Mouse (Mus musculus): ENCODE data around the gene Rab3gap2.

The Rab3gap2 gene

GRCm38 (mm10) chr1:185227766-185228165 lies 23.8 kb downstream of the Rab3gap2 start:
- DNase-seq (ENCODE audit: low spot score) = no peak

DNA sequence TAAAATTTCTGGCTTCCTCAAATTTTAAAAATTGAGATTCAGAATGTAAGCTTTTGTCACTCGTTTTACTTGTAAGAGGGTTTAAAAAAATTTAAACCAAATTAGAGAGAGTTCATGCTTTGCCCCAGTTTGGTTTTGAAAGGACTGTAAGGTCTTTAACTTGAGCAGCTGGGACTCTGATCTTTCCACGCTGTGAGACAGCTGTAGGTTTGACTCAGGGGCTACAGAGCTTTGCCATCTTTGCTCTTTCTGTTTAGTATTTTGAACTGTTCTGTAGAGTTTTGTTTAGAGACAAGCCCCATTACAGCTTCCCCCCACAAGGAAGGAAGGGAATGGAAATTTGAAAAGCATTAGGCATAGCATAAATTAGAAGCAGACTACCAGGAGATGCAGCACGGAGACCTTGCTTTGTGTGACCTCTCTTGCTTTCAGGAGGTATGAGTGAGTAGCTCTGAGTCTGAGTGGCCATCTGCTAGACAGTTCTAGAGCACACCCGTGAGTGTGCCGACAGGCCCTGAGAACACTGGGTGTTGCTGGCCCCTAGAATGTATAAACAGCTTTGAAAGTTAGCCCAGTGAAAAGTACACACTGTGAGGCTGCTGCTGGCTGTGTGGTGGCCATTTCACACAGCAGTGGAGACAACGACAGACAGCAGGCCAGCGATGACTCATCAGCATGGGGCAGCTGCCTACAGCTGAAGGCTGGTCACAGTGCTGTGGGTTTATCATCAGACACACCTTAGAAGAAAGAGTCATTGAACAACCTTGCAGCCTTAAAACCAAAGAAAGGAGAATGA lies 25.7 kb downstream of the Rab3gap2 start:
- peak; percentile 14 for DNase-seq (ENCODE audit: low spot score)

DNA sequence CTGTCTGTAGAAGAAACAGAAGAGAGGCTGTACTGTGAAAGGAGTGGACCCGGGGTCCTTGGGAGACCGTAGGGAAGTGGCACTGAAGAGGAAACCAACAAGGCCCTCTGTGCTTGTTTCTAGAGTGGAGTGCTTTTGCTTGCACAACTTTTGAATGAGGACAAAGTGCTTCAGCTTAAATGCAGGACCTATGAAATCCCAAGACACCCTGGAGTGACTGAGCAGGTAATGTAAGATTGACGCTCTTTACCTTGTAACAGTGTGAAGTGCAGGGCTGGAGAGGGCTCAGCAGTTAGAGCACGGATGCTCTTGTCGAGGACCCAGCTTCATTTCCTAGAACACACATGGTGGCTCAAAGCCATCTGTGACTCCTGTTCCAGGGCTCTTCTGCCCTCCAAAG lies 31.9 kb downstream of the Rab3gap2 start:
- no peak for DNase-seq (ENCODE audit: low spot score)

GRCm38 (mm10) chr1:185236530-185236929 lies 32.6 kb downstream of the Rab3gap2 start:
- no peak for DNase-seq (ENCODE audit: low spot score)

- DNase-seq (ENCODE audit: low spot score) = no peak
Measured at GRCm38 (mm10) chr1:185243013-185243412, 39.1 kb downstream of the Rab3gap2 start.

DNA sequence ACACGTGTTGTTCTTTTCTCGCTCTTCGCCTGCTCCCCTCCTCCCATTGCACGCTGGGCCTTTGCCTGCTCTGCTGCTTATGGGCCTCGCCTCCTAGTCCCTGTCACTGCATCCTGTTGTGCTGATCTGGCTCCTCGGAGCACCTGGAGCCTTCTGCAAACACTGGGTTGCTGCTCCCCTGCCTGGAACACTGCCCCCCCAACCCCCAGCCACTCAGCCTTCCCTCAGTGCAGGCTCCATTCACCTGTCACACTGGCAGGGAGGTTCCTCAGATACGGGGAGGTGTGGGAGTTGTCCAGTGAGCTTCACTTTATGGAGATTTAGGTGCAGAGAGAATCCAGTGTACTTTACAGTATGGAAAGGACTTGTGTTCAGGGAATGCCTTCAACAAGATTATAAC lies 41.5 kb downstream of the Rab3gap2 start:
- DNase-seq (ENCODE audit: low spot score) = no peak

DNA sequence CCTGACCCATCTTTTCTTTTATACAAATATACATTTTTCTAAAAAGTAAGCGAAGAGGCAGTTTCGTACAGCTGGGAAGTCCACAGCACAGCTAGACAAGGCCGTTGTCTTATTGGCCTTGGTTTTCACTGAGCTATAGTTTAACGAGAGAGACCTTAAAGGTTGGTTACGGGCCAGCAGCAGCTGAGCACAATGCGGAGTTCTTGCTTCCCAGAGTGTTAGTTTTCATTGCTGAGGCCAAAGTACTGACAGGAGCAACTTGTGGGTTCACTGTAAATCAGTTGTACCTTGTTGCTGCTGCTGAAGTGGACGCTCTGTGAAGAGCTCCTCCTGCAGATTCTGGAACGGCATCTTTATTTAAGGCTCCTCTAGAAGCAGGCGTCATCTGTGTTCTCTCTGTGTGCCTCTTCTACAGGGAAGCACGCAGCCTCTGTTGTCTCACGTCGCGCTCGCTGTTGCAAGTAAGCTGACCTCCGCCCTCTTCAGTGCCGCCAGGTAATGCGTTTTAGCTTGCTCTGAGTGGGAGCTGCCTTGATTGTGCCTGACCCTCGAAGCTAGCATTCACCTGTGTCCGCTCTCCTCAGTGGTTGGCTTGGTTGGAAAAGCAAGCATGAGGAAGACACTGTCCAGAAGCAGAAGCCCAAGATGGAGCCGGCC lies 43.6 kb downstream of the Rab3gap2 start:
- DNase-seq (ENCODE audit: low spot score) = no peak

GRCm38 (mm10) chr1:185248728-185249127 lies 44.8 kb downstream of the Rab3gap2 start:
- DNase-seq (ENCODE audit: low spot score) = no peak

- no peak for DNase-seq (ENCODE audit: low spot score)
Measured at GRCm38 (mm10) chr1:185252351-185252750, 48.4 kb downstream of the Rab3gap2 start.

DNA sequence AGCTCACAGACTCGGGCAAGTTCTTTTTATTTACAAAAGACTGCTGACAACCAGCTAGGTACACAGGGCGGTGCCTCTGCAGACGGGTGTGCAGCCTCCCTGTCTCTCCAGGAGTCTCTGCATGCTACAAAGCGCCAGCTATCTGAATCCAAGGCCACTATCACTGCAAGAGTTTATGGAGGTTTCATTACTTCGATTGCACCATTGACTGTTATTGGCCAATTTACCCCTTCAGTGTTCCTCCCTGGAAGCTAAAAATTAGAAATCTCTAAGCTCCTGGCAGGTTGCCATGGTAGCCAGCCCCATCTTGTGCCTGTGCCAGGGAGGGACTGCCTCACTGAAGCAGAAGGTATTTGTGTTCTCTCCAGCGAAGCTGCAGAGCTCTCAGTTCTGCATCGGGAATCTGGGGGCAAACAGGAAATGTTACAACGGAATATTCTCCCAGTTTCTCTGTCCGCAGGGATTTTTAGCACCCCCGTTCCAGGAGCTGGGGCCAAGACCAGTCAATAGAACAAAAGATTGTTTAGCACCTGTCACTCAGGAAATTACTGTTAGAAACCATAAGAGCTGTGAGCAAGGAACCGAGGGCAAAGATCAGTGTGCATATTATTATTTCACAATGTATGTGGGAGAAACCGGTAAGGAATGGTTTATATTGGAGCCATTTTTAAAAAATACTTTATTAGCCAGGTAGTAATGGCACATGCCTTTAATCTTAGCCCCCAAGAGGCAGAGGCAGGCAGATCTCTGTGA lies 49.4 kb downstream of the Rab3gap2 start:
- DNase-seq (ENCODE audit: low spot score) = no peak

DNA sequence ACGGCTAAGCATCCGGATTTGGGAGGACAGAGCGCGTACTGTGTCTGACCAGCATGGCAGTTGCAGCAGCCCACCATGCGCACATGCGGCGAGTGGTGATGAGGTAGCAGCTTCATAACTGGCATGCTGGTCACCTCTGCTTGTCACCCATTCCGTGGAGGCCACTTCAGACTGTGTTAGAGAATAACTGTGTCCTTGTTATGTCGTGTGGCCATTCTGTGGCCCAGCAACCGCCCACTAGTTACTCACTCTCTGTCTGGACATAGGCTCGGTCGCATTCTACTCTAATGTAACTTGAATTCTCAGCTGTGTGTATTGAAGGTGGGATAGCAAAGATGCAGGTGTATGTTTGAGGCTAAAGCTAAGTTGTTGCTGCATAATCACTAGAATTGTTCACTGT lies 51.4 kb downstream of the Rab3gap2 start:
- DNase-seq (ENCODE audit: low spot score) = no peak

- peak; percentile 85 for DNase-seq (ENCODE audit: low spot score)
Measured at GRCm38 (mm10) chr1:185256753-185257152, 52.8 kb downstream of the Rab3gap2 start.

DNA sequence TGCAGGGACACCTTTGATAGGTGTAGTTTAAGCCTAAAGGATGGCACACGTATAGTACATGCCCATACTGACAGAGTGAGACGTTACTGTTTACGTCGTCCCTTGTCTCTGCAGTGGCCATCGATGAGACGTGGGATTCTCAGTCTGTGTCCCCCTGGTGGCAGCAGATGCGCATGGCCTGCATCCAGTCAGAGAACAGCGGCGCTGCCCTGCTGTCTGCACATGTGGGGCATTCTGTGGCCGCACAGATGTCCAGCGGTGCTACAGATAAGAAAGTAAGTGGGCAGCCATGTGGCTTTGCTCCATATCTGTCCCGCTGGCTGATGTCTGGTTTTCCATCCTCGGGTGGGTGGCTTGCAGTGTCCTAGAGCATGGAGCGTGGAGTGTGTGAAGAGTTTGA lies 58.6 kb downstream of the Rab3gap2 start:
- peak; percentile 58 for DNase-seq (ENCODE audit: low spot score)

- no peak for DNase-seq (ENCODE audit: low spot score)
Measured at GRCm38 (mm10) chr1:185268675-185269074, 64.8 kb downstream of the Rab3gap2 start.

DNA sequence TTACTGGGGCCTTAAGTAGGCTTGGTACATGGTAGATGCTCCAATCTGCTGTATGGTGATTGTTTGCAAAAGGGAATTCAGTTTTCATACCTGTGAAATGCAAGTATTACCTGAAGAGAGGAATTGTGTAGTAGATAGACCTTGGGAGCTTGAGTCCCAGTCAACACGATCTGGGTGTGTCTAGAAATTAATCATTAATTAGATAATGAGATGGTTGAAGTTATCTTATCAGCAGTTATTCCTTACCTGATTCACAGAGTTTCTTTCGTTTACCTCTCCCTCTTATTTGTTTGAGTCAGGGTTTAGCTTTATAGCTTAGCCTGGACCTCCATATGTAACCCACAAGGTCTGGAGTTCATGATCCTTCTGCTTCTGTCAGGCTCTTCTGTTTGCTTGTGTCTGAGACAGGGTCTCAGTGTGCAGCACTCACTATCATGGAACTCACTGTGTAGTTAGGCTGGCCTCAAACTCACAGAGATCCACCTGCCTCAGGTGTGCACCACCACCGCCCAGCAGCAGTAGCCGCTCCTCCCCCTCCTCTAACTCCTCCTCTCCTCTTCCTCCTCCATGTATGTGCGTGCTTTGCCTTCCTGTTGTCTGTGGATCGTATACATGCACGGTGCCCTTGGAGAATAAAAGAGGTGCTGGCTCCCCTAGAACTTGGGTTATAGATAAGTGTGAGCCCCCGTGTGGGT lies 66.6 kb downstream of the Rab3gap2 start:
- DNase-seq (ENCODE audit: low spot score) = no peak

- DNase-seq (ENCODE audit: low spot score) = no peak
Measured at GRCm38 (mm10) chr1:185271373-185271772, 67.5 kb downstream of the Rab3gap2 start.

DNA sequence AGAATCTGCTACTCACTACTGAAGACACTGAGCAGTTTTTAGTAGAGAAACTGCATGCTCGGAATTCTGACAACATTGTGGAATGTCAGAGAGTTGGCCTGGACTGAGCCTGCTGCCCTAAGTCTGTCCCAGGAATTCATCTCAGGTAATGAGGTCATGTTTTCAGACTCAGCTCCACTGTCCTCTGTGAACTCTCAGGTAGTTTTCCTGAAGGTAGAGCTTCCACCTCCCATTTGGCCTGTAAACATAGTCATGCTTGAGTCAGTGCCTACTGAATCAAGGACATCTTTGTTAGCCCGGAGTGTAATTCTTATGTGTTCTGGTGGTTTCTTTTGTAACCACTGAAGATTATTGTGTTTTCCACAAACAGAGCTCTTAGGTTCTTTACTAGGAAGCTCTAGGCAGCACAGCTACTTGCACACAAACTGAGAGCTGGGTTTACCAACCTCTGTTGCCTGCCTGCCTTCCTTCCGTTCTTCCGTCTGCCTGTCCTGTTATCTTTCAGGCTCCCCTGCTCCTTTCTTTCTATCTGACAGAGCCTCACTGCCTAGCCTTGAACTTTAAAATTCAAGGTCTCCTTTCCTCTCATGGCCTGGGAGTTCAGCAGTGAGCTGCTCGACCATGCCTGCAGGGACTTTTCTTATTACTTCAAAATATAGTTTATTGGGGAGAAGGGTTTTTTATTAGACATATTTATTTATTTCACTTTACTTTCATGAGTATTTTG lies 71.1 kb downstream of the Rab3gap2 start:
- DNase-seq (ENCODE audit: low spot score) = no peak

GRCm38 (mm10) chr1:185275976-185276375 lies 72.1 kb downstream of the Rab3gap2 start:
- DNase-seq (ENCODE audit: low spot score) = no peak

DNA sequence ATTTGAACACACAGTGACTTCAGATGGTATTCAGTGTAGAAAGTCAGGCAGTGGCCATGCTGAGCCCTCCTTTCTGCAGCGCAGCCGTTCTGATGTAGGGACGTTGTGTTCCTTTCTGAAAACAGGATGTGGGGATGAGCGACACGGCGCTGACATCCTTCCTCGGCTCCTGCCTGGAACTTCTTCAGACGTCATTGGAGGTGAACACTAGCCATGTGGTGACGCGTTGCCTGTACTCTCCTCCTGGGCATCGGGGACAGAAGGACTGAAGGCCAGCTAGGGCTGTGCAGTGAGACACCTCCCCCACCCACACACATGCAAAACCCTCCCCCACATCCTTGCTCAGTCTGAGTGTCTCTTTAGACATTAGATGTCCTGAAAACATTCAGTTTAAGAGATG lies 73.1 kb downstream of the Rab3gap2 start:
- DNase-seq (ENCODE audit: low spot score) = no peak

DNA sequence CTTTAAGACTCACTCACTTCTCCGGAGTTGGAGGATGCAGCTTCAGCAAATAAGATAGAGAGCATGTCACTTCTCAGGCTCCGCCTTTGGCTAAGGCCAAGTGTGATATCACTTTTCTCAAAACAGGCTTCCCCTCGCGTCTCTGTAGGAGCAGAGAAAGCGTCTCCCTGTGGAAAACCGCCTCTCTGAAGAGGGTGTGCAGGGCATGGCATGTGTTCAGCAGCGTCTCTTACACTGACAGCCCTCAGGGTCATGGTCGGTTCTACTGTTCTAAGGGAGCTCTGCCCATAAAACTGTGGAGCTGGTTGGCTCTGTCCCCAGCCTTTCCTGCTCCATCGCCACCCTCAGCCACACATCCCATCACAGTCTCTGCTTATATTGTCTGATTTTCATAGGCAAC lies 75.4 kb downstream of the Rab3gap2 start:
- no peak for DNase-seq (ENCODE audit: low spot score)

- no peak for DNase-seq (ENCODE audit: low spot score)
Measured at GRCm38 (mm10) chr1:185280616-185281015, 76.7 kb downstream of the Rab3gap2 start.

GRCm38 (mm10) chr1:185282846-185283245 lies 78.9 kb downstream of the Rab3gap2 start:
- no peak for DNase-seq (ENCODE audit: low spot score)

Data from embryo, embryonic 10.5 days (tissue).